Mouse (Mus musculus) frontal cortex, adult (tissue): Measurements from ENCODE around the gene Sugp1.
A peak's percentile ranks its signal among the peaks of the same experiment; 100 is the strongest.

Experiments
- ATAC-seq: cut with Nextera tagmentation; 2 replicates; pipeline ENCODE4 v1.9.2; 2017; ENCODE audit warnings: mild to moderate bottlenecking, moderate library complexity, mixed read lengths; ENCODE audit not compliant: low TSS enrichment

Sugp1 gene

DNA sequence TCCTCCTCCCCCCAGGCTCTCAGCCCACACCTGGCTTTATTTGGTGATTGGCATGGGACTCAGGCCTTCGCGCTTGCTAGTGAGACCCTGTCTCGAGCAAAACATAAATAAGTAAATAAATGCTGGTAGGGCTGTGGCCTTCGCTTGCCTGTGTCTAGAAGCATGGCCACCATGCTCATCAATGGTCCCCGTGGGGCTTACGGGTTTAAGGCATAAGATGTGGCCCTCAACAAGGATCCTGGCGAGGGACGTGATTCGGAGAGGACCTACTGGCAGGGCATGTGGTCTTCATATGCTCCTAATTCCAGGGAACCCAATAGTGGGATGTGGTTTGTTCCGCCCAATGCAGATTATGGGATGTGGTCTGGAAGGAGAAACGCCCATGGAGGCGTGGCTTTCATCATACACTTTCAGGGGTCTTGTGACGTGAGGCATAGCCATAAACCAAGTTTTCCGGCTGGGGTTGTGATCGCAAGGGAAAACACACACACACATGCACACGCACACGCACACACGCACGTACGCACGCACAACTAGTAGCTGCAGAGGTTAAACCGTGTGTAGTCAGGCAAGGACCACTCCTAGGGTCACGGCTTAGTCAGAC, 68.7 kb downstream of the Sugp1 start:
- ATAC-seq = no peak

DNA sequence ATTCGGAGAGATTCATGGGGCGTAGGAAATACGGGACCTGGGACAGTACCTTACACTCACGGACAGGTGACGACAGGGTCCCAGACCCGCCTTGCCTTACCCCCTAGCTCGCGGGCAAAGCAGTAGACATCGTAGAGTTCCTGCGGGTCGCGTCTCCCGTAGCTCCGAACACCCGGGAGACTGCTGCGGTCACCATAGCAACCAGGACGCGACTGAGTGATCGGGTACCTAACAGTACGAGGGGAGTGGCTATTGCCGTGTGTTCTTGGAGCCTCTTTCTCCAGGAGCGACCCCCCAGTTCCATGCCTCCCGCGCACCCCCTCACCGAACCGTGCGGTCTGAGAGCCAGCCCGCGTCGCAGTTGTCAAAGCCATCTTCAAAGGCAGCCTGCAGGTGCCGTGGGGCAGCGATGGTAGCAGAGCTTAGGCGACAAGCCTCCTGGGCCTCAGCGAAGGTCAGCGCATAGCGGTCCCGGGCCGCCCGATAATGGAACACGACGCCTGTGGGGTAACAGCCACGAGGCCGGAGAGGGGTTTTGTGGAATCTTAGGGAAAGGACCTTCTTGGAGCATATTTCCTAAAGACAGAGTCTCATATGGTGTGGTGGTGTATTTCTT, 69.9 kb downstream of the Sugp1 start:
- ATAC-seq = no peak

DNA sequence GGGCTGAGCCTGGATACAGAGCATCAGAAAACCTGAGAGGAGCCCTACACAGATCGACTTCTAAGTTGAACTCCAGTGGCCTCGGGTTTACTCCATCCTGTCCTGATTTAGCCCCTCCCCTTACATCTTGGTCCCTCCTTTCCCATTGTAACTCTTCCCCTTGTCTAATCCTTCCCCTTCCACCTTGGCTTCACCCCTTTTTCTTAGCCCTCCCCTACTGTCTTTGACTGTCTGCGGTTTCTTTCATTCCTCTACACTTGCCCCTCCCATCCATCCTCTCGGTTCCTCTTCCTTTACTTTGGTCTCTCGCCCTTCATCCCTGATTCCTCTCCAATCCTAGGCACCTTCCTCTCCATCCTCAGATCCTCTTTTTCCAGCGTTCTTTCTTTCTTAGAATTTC, 71.9 kb downstream of the Sugp1 start:
- no peak for ATAC-seq

DNA sequence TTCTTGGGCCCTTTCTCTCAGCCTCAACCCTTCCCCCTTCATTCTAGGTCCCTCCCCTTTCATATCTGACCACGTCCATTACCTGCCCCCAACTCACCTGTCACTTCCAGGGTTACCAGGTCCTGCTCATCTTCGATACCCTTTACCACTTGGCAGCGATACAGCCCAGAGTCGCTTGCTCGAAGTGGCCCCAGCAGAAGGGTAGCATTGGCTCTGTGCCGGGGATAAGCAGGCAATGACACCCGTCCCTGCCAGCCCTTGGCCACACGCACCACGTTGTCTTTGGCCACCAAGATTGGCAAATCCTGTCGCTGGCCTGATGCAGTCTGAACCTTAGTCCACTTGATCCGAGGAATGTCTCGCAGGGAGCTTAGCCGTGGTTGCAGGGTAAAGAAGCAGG, 72.3 kb downstream of the Sugp1 start:
- ATAC-seq = no peak

DNA sequence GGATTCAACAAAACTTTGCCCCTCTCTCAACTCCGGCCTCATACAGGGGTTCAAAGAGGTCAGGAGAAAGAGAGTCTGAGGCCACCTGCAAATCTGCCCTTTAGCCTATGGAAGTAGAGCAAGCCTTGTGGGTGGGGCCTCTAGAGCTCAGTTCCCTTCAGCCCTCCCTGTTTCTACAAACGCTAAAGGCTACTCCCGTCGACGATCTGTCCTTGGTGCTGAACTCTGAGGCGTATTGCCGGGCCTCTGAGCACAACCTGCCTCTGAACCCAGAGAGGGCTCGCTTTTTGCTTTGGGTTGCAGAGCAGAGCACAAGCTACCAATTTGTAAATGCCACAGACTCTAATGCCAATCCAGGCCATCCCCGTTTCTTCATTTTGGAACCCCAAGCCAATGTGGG, 75.0 kb downstream of the Sugp1 start:
- no peak for ATAC-seq

DNA sequence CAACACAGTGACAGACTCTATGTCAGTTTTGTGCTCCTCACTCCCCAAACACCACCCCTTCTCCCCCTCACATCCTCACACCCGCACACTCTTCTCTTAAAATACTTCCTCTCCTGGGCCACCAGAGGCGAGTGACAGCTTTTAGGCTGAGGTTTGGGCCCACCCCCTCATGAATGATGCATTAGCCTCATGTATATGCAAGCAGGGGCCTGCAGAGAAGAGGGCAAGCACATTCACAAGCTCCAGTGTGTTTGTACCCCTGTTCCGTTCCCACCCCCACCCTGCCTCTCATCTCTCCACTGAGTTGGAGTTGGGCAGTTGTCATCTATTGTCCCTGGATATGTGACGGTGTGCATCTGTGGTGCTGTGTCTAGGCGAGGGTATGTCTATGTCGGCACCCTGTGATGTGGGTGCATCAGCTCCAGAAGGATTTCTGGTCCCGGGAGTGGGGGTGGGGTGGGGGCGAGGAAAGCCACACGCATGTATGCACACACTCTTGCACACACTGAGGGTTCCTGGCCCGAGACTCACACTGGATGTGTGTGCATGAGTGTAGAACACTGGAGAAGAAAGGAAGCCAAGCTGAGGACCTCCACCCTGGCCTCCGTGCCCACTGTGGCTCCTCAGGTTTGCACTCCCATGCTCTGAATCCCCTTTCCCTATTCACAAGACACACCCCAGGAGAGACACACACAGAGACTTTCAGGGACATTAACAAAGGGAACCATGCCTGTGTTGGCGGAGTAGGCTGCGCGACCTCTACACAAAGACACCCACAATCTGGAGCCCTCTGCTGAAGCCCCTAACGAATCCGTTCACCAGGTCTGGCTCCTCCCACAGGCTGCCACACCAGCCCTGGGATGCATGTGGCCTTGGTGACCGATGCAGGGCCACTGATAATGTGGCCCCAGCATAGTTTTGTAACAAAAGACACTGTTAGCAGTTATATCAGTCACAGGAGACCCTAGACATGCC, 76.4 kb downstream of the Sugp1 start:
- ATAC-seq = peak; percentile 80

DNA sequence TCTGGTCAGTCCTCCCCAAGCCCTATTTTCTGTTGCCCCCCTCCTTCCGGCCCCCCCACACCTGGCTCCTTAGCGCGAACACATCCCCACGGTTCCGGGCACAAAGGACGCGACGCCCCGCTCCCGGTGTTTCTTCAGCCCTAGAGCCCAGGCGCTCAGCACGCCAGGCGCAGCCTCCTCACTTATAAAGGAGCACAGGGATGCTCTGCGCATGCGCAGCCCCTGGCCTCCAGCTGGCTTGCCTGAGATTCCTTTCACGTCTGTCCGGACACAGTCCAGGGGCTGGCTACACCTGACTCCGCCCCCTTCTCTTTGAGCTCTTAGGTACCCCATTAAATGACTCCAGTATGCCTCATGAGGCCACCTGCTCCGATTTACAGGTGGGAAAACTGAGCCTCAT, 78.1 kb downstream of the Sugp1 start, which contains the start of gene Ncan:
TSS of gene Ncan (minus strand) at position 207 of the 400 bp plus-strand sequence.
- peak; percentile 53 for ATAC-seq
